Mouse (Mus musculus) midbrain, embryonic 13.5 days (tissue): ENCODE measurements at regions not wholly inside any gene's neighbourhood (a gene's known extent, or its start where the extent isn't known, plus 50 kb on each side); places are given as distances from the start of the nearest gene placed in this dataset.

Source experiments
- ATAC-seq: fragments of 200-750 bp; cut with Nextera tagmentation; 2 replicates; pipeline ENCODE4 v1.8.0; 2017; ENCODE audit warnings: mild to moderate bottlenecking, moderate TSS enrichment, moderate library complexity
- H3K27ac ChIP-seq: fragments of 300-500 bp; sonication (generic); 2 replicates; pipeline ENCODE4 v1.5.1; 2015; ENCODE audit warnings: inconsistent platforms, mild to moderate bottlenecking, moderate library complexity
- H3K27me3 ChIP-seq: fragments of 300-500 bp; sonication (generic); 2 replicates; pipeline ENCODE4 v1.6.1; 2015; ENCODE audit warnings: mild to moderate bottlenecking, inconsistent platforms
- H3K36me3 ChIP-seq: fragments of 300-500 bp; sonication (generic); 2 replicates; pipeline ENCODE4 v1.6.1; 2015; ENCODE audit warnings: mild to moderate bottlenecking, inconsistent platforms
- H3K4me1 ChIP-seq: fragments of 300-500 bp; sonication (generic); replicated peaks from 2 replicates; pipeline ENCODE4 v1.6.1; 2015; ENCODE audit warnings: inconsistent platforms
- H3K4me2 ChIP-seq: fragments of 300-500 bp; sonication (generic); replicated peaks from 2 replicates; pipeline ENCODE4 v1.6.1; 2015; ENCODE audit warnings: moderate library complexity, mild to moderate bottlenecking, inconsistent platforms
- H3K4me3 ChIP-seq: fragments of 300-500 bp; sonication (generic); replicated peaks from 2 replicates; pipeline ENCODE4 v1.5.1; 2015; ENCODE audit warnings: mild to moderate bottlenecking, inconsistent platforms
- H3K9ac ChIP-seq: fragments of 300-500 bp; sonication (generic); replicated peaks from 2 replicates; pipeline ENCODE4 v1.6.1; 2015; ENCODE audit warnings: mild to moderate bottlenecking, inconsistent platforms
- H3K9me3 ChIP-seq: fragments of 300-500 bp; sonication (generic); 2 replicates; pipeline ENCODE4 v1.6.1; 2016; ENCODE audit warnings: mild to moderate bottlenecking, inconsistent platforms
- WGBS: fragments of 180-500 bp; shearing (Covaris S2); methylation state at CpG from one replicate; pipeline ENCODE4 v1.1.7; 2015; 5-methylcytosine and 5-hydroxymethylcytosine counted together

DNA sequence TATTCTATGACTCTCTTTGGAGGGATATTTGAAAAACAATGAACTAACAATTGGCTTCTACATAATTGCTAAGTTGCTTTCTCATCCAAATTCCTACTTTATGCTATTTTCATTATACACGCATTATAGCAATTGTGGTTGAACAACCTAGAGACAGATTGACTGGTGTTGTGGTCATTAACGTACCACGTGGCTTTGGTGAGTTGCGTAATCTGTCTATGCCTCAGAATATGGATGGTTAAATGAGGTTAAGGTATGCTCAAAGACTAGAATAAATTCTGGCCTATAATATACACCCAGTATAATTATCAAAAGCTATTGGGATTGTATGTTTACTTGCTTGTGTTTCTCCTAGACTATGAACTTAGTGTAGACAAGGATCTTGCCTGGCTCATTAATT, 201.5 kb upstream of the Trib2 start:
- H3K9me3 ChIP-seq: no peaks in the 10 kb centered on the region
- ATAC-seq: no peak
- no peaks in the 10 kb centered on the region for H3K36me3 ChIP-seq
- H3K4me3 ChIP-seq: no peak overlapping the region
- H3K27me3 ChIP-seq: no peaks in the 10 kb centered on the region
- H3K27ac ChIP-seq: no peak overlapping the region
- WGBS: 94% methylated on average over 4 of the region's 4 CpGs
- no peak overlapping the region for H3K9ac ChIP-seq
- no peaks in the 10 kb centered on the region for H3K4me1 ChIP-seq
- H3K4me2 ChIP-seq: no peak overlapping the region

DNA sequence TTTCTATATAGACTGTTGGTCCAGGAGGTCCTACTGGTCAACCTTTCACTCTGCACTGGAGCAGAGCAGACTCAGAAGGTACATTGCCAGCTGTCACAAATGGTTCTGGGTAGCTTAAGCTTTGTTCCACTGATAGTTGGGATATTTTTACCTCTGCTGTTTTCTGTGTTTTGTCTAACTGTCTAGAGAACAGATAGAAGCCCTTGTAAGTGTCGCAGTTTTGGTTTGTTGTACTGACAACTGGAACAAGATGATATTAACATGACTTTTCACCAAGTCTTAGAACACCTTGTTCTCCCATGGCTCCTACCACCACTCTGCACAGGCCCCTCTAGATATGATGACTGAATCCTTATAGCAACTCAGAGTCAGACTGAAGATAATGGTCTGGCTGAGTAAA, 199.9 kb upstream of the Trib2 start:
- no peak overlapping the region for H3K4me2 ChIP-seq
- no peaks in the 10 kb centered on the region for H3K27me3 ChIP-seq
- 95% methylated on average over 1 of the region's 1 CpGs for WGBS
- no peaks in the 10 kb centered on the region for H3K36me3 ChIP-seq
- no peak overlapping the region for H3K27ac ChIP-seq
- no peak overlapping the region for H3K4me3 ChIP-seq
- H3K9me3 ChIP-seq: no peaks in the 10 kb centered on the region
- no peak overlapping the region for H3K9ac ChIP-seq
- no peak for ATAC-seq
- H3K4me1 ChIP-seq: no peaks in the 10 kb centered on the region

DNA sequence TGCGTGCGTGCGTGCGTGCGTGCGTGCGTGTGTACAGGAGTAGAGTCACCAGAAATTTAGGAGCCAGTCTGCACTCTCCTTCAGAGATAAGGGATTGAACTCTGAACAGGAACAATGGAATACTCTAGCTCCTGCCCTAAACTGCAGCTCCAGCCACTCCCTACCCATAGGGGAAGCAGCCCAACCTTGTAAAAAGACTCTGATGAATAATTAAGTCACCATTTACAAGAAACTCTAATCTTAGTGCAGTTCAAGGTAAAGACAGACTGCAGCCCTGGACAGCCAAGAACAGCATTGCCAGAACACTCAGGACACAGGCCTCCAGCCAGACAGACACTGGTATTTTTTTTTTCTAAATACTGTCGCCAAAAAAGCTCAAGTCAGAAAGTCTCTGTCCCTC, 198.9 kb upstream of the Trib2 start:
- Histone ChIP-seq H3K9ac (no peak overlapping the region), H3K4me3 (no peak overlapping the region), H3K27me3 (no peaks in the 10 kb centered on the region), H3K36me3 (no peaks in the 10 kb centered on the region), H3K4me2 (no peak overlapping the region), H3K9me3 (no peaks in the 10 kb centered on the region), H3K4me1 (no peaks in the 10 kb centered on the region), H3K27ac (no peak overlapping the region)
- WGBS: 92% methylated on average over 8 of the region's 8 CpGs
- no peak for ATAC-seq

DNA sequence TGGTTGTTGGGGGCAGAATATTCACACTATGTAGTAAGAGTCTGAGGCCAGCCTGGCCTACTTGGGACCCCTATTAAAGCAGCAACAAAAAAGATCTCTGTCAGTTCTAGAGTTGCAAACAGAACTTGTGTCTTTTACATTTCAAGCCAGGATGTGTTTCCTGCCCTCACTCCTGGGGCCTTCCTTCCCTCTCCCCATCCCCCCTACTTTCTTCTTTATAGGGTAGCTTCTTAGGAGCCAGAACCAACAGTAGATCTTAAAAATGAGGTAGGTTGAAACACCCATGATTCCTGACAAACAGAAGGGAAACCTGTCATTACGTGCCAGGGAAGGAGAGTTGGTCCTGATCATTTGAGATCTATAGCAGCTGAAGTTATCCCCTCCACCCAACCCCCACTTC, 198.0 kb upstream of the Trib2 start:
- Histone ChIP-seq H3K36me3 (no peaks in the 10 kb centered on the region), H3K27me3 (no peaks in the 10 kb centered on the region), H3K27ac (no peak overlapping the region), H3K9me3 (no peaks in the 10 kb centered on the region), H3K4me1 (no peaks in the 10 kb centered on the region), H3K4me2 (no peak overlapping the region), H3K4me3 (no peak overlapping the region), H3K9ac (no peak overlapping the region)
- 88% methylated on average over 1 of the region's 1 CpGs for WGBS
- no peak for ATAC-seq

DNA sequence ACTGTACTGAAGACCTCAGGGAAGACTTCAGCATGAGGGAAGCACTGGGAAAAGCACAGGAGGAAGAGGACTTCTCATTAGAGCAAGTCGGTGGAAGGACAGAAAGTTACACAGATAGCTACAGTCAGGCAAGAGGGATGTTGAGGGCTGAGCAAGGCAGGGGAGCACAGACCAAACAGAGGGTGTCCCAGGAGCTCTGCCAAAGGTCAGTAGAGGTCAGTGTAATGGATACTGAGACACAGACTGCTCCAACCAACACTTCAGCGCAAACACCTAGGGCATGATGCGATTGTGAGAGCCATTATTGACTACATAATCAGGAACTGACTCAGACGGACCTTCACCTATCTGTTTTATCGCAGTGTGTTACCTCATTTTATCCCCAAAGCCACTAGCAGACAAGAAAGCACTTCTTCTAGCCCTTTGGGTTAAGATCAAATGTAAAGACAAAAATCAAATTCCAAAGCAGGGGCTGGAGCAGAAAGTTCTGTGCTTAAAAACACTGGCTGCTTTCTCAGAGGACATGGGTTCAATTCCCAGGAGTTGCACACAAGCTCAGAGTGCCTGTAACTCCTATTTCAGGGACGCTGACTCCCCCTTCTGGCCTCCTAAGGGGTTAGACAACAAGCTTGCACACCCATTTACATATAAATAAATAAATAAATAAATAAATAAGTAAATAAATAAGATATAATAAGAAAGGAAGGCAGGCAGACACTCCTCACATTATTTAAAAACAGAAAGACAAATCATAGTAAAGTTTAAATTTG, 197.3 kb upstream of the Trib2 start:
- Histone ChIP-seq H3K27me3 (no peaks in the 10 kb centered on the region), H3K27ac (no peak overlapping the region), H3K36me3 (no peaks in the 10 kb centered on the region), H3K9ac (no peak overlapping the region), H3K9me3 (no peaks in the 10 kb centered on the region), H3K4me2 (no peak overlapping the region), H3K4me3 (no peak overlapping the region), H3K4me1 (peaks cover 2% of the 10 kb centered on the region; the same call in 1 of the 2 replicates)
- 89% methylated on average over 6 of the region's 6 CpGs for WGBS
- no peak for ATAC-seq

DNA sequence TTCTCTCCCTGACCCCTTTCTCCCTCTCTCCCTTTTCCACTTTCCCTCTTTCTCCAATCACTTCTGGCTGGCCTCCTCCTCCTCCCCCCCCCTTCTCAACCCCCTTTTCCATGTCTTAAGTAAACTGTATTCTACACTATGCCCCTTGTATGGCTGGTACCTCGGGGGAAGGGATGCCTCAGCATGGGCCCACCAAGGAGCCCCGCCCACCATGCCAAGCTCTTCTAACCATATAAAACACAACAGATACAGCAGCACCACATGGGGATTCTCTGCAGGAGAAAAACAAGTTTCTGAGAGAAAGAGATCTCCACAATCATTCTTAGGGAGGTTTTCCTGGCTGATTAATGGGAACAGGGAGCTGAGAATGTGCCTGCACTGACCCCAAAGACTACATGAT, 196.6 kb upstream of the Trib2 start:
- Histone ChIP-seq H3K27me3 (no peaks in the 10 kb centered on the region), H3K9me3 (no peaks in the 10 kb centered on the region), H3K9ac (no peak overlapping the region), H3K27ac (no peak overlapping the region), H3K4me1 (peaks cover 6% of the 10 kb centered on the region; the same call in 1 of the 2 replicates), H3K4me2 (no peak overlapping the region), H3K36me3 (no peaks in the 10 kb centered on the region), H3K4me3 (no peak overlapping the region)
- 83% methylated on average over 2 of the region's 2 CpGs for WGBS
- no peak for ATAC-seq

DNA sequence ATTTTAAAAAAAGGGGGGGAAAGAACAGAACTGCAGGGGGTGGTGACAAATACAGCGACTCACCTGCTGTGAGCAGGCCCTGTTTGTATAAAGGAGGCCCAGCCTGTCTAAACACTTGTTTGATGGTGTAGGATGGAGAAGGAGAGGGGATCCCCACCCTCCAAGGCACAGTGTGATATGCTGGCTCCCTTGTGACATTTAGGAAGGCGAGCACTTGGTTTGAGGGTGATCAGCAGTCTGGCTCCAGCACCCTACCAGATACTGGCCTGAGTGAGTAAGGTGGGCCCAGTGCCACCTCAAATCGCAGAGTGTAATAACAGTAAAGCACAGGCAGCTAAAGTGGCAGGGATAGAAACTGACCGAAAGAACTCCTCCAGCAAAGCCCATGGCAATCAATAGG, 195.4 kb upstream of the Trib2 start:
- no peaks in the 10 kb centered on the region for H3K36me3 ChIP-seq
- H3K4me1 ChIP-seq: peaks cover 6% of the 10 kb centered on the region; the same call in 1 of the 2 replicates
- ATAC-seq: peak; percentile 62; the same call in 1 of the 2 replicates
- WGBS: 77% methylated on average over 4 of the region's 4 CpGs
- no peak overlapping the region for H3K9ac ChIP-seq
- no peaks in the 10 kb centered on the region for H3K27me3 ChIP-seq
- no peak overlapping the region for H3K27ac ChIP-seq
- H3K4me2 ChIP-seq: no peak overlapping the region
- no peaks in the 10 kb centered on the region for H3K9me3 ChIP-seq
- H3K4me3 ChIP-seq: no peak overlapping the region

DNA sequence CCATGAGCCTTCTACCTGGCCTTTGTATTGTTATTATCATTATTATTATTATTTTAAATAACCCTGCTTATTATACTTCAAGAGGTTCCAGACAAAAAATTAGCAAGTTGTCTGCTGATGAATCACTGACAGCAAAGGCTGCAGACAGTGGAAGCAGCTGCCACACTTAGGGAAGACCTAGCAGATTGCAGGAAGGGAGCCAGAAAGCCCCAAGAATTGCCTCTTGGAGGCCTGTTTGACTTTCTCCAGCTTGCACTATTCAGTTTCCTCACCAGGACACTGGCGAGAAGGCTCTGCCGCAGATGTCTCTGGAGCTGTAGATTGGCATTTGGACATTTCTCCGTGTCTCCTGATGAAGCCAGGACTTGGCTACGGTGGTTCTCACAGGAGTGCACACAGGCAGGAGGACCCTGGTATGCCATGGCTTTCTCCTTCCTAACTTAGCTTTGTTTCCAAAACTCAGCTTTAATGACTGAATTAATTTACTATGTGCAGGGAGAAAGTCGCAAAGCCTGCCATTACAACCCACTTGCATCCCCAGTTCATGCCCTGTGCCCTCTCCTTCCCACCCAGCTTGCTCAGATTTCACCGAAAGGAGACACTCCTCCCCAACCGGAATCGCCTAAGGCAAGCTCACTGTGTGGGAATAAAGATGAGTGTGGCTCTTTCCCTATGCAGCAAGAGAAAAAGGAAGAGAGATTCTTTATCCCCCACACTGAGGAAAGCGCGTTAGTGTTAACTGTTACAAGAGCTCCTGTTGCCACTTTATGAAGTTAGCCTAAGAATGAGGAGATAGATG, 193.3 kb upstream of the Trib2 start:
- no peaks in the 10 kb centered on the region for H3K27me3 ChIP-seq
- H3K9ac ChIP-seq: no peak overlapping the region
- H3K27ac ChIP-seq: no peak overlapping the region
- no peaks in the 10 kb centered on the region for H3K9me3 ChIP-seq
- H3K4me2 ChIP-seq: no peak overlapping the region
- peaks cover 6% of the 10 kb centered on the region; the same call in 1 of the 2 replicates for H3K4me1 ChIP-seq
- H3K4me3 ChIP-seq: no peak overlapping the region
- WGBS: 74% methylated on average over 10 of the region's 10 CpGs
- H3K36me3 ChIP-seq: no peaks in the 10 kb centered on the region
- ATAC-seq: no peak

DNA sequence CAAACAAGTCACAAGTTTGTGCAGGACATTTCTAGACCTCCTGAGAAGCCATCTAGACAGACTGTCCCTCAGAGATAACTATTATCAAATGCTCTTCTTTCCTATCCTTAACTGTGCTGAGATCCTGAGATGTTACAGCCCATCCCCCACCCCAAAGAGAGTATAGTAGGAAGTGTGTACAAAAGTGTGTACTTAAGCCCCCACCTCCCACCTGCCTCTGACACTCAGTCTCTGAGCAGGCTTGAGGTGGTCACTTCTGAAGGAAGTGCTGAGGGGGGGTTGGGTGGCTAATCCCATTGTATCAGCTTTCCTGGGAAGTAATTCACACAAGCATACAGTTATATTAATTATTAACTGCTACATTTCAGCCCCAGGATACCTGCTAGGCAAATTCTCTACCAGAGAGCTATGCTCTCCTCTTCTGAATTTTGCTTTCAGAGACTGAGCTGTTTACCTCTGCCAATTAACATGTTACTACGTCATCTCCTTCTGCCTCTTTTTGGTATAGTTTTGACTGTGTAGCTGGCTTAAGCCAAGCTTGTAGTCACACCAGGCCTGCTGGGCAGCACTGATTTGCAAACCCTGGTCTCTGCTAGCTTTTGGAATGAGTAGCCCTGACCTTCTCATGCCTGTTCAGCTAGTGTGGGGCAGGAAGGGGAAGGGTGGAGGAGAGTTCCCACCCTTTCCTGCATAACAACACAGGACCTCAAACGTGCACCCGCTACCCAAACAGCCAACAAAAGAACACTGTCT, 192.2 kb upstream of the Trib2 start:
- H3K9me3 ChIP-seq: no peaks in the 10 kb centered on the region
- no peaks in the 10 kb centered on the region for H3K27me3 ChIP-seq
- WGBS: 41% methylated on average over 3 of the region's 3 CpGs
- H3K9ac ChIP-seq: no peak overlapping the region
- peaks cover 6% of the 10 kb centered on the region; the same call in 1 of the 2 replicates for H3K4me1 ChIP-seq
- H3K4me2 ChIP-seq: no peak overlapping the region
- no peak overlapping the region for H3K27ac ChIP-seq
- H3K4me3 ChIP-seq: no peak overlapping the region
- H3K36me3 ChIP-seq: no peaks in the 10 kb centered on the region
- ATAC-seq: peak; percentile 55; the same call in 1 of the 2 replicates

DNA sequence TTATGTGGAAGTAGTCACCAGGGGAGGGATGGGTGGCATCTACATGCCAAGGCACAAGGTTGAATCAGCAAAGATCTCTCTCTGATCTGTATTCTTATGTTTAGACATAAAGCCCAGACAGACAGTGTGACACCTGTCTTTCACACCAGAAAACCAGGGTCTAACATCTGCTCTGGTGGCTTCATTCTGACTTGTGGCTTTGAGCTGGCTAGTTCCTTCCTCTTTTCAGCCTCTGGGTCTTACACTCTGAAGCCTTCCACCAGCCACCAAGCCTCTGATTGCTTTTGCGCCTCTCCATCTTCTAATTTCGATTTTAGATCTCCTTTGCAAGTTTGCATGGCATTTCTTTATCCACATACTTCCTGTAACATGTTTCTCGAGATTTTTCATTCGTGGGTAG, 191.5 kb upstream of the Trib2 start:
- H3K27me3 ChIP-seq: no peaks in the 10 kb centered on the region
- no peak overlapping the region for H3K9ac ChIP-seq
- no peaks in the 10 kb centered on the region for H3K36me3 ChIP-seq
- no peak overlapping the region for H3K27ac ChIP-seq
- no peak for ATAC-seq
- H3K4me3 ChIP-seq: no peak overlapping the region
- no peak overlapping the region for H3K4me2 ChIP-seq
- no peaks in the 10 kb centered on the region for H3K9me3 ChIP-seq
- peaks cover 6% of the 10 kb centered on the region; the same call in 1 of the 2 replicates for H3K4me1 ChIP-seq
- 94% methylated on average over 4 of the region's 4 CpGs for WGBS

DNA sequence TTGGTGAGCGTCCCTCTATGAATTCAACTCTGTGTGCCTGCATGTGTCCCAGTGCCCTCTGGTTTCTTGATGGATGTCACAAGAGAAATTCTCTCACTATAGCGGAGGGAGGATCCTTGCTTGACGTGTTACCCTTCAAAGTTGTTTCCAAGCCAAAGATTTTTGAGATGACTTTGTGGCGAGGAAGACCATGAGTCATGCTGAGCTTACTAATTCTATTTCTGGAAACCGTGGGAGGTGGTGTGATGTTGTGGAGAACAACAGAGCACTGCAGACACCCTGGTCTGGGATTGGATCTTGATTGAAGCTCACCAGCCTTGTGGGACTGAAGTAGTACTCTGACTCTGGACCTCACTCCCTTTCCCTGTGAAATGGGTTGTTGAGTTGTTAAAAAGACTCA, 190.0 kb upstream of the Trib2 start:
- ATAC-seq: no peak
- peaks cover 6% of the 10 kb centered on the region; the same call in 1 of the 2 replicates for H3K4me1 ChIP-seq
- H3K9me3 ChIP-seq: no peaks in the 10 kb centered on the region
- H3K9ac ChIP-seq: no peak overlapping the region
- no peak overlapping the region for H3K4me3 ChIP-seq
- H3K27ac ChIP-seq: no peak overlapping the region
- H3K36me3 ChIP-seq: no peaks in the 10 kb centered on the region
- no peak overlapping the region for H3K4me2 ChIP-seq
- no peaks in the 10 kb centered on the region for H3K27me3 ChIP-seq
- WGBS: 87% methylated on average over 5 of the region's 5 CpGs

DNA sequence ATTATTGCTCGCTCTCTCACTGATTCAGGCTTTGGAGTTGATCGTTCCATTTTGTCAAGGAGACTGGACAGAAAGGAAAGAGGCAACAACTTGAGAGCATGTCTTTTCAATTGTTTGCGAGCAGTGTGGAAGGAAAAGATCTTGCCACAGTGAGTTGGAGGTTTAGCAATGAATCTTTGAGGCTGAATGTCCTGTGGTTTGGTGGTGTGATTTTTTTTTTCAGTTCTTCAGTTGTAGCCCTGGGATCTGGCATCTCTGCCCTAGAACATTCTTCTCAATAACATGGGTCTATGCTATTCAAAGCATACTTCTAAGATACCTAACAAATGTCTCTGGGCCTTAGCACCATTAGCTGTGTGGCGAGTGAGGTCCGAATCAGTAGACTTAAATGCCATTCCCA, 189.6 kb upstream of the Trib2 start:
- Histone ChIP-seq H3K4me3 (no peak overlapping the region), H3K27me3 (no peaks in the 10 kb centered on the region), H3K27ac (no peak overlapping the region), H3K36me3 (no peaks in the 10 kb centered on the region), H3K9ac (no peak overlapping the region), H3K4me1 (peaks cover 6% of the 10 kb centered on the region; the same call in 1 of the 2 replicates), H3K4me2 (no peak overlapping the region), H3K9me3 (no peaks in the 10 kb centered on the region)
- 92% methylated on average over 5 of the region's 5 CpGs for WGBS
- no peak for ATAC-seq
